Mouse (Mus musculus): Measurements from ENCODE around the gene Gpc6.

DNA sequence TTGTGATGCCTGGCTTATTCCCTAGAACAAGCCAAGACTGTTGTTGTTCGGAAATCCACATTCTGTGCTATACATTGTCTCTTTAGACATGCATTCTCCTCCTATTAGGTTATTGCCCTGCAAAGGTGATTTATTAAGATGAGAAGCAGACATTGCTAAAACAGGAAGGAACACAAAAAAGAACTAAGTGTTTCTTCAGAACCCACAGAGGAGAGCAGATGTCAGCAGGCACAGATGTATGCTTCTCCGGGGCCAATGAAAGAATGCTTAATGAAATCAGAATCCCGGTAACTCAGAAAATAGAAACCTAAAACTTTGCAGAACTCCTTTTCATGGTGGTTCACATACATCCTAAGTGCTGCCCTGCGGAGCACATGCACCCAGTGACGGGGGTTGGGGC lies 837.8 kb downstream of the Gpc6 start:
- TF ChIP-seq CTCF (IDR thresholded peaks at IDR 0.05; ENCODE audit: low read depth) (no peak), EP300 (optimal IDR thresholded peaks at IDR 0.05) (no peak)

Measured in stomach, postnatal 0 days (tissue).